Mouse (Mus musculus) MEL (cell line): ENCODE measurements around the gene Cenpb. TPM values are rescaled to one million over a fixed set of nuclear protein-coding genes. Genes with fewer than 3 reads are reported as not detected.

Source experiments
- DNase-seq: peaks from one replicate; pipeline ENCODE4 v3.0.0; 2011; ENCODE audit warnings: low read depth, low spot score
- H3K27ac ChIP-seq: 2 replicates; pipeline ENCODE4 v1.5.1; 2012; ENCODE audit warnings: low read depth, mild to moderate bottlenecking, control low read depth, low read length, moderate library complexity; ENCODE audit not compliant: control insufficient read depth
- H3K27me3 ChIP-seq, 2 experiments: fragments of 150-350 bp in 1 of 2; sonication (generic) in 1 of 2; 2 replicates each; pipeline ENCODE4 v1.6.1; 2012; ENCODE audit warnings: low read length in 2 of 2, mild to moderate bottlenecking in 2 of 2, improper control_type of control experiment in 1 of 2, moderate library complexity in 1 of 2; ENCODE audit not compliant: insufficient read depth in 2 of 2, control insufficient read depth in 1 of 2
- H3K36me3 ChIP-seq, 2 experiments: 2 replicates each; pipeline ENCODE4 v1.6.1; 2012 to 2014; ENCODE audit warnings: low read length in 2 of 2, improper control_type of control experiment in 1 of 2, inconsistent platforms in 1 of 2, mild to moderate bottlenecking in 1 of 2; ENCODE audit not compliant: insufficient read depth in 2 of 2, control insufficient read depth in 1 of 2
- H3K4me1 ChIP-seq, 2 experiments: fragments of 150-350 bp in 1 of 2; sonication (generic) in 1 of 2; 2 replicates each; pipeline ENCODE4 v1.6.1; 2012; ENCODE audit warnings: low read length in 2 of 2, improper control_type of control experiment in 1 of 2, mild to moderate bottlenecking in 1 of 2; ENCODE audit not compliant: insufficient read depth in 2 of 2, control insufficient read depth in 1 of 2
- H3K4me3 ChIP-seq, 2 experiments: fragments of 150-350 bp in 1 of 2; sonication (generic) in 1 of 2; 2 replicates each; pipeline ENCODE4 v1.5.1; 2012; ENCODE audit warnings: low read depth in 2 of 2, low read length in 2 of 2, mild to moderate bottlenecking in 2 of 2, moderate library complexity in 2 of 2, control low read depth in 1 of 2, improper control_type of control experiment in 1 of 2; ENCODE audit not compliant: control insufficient read depth in 1 of 2, insufficient read depth in 1 of 2
- H3K79me2 ChIP-seq: 2 replicates; pipeline ENCODE4 v1.6.1; 2012; ENCODE audit warnings: mild to moderate bottlenecking, low read length, moderate library complexity; ENCODE audit not compliant: control insufficient read depth, poor library complexity, insufficient read depth
- H3K9ac ChIP-seq: 2 replicates; pipeline ENCODE4 v1.6.1; 2012; ENCODE audit warnings: low read depth, mild to moderate bottlenecking, control low read depth, low read length, moderate library complexity; ENCODE audit not compliant: control insufficient read depth, poor library complexity, severe bottlenecking
- H3K9me3 ChIP-seq: fragments of 150-350 bp; sonication (generic); replicated peaks from 2 replicates; pipeline ENCODE4 v1.6.1; 2012; ENCODE audit warnings: mild to moderate bottlenecking, low read length, improper control_type of control experiment, moderate library complexity; ENCODE audit not compliant: insufficient read depth
- BHLHE40 ChIP-seq: IDR thresholded peaks from 2 replicates; pipeline ENCODE4 v1.6.1; 2012; ENCODE audit warnings: low read depth, mild to moderate bottlenecking, inconsistent platforms, low read length, improper control_type of control experiment, borderline replicate concordance
- CHD2 ChIP-seq: IDR thresholded peaks from 2 replicates; pipeline ENCODE4 v1.6.1; 2011; ENCODE audit warnings: low read length, improper control_type of control experiment
- CTCF ChIP-seq, 3 experiments: IDR thresholded peaks in 2 of 3; conservative IDR thresholded peaks in 1 of 3; 2 replicates each; pipeline ENCODE4 v1.5.1; 2011 to 2012; ENCODE audit warnings: low read length in 3 of 3, low read depth in 2 of 3, mild to moderate bottlenecking in 2 of 3, improper control_type of control experiment in 1 of 3, inconsistent platforms in 1 of 3, mixed read lengths in 1 of 3, moderate library complexity in 1 of 3; ENCODE audit not compliant: control insufficient read depth in 1 of 3, insufficient read depth in 1 of 3, poor library complexity in 1 of 3, severe bottlenecking in 1 of 3
- EP300 ChIP-seq, 2 experiments: IDR thresholded peaks; 2 replicates each; pipeline ENCODE4 v1.6.1; 2011; ENCODE audit warnings: improper control_type of control experiment in 2 of 2, low read length in 2 of 2, low read depth in 1 of 2, mild to moderate bottlenecking in 1 of 2
- ETS1 ChIP-seq: IDR thresholded peaks from 2 replicates; pipeline ENCODE4 v1.6.1; 2012; ENCODE audit warnings: low read depth, mild to moderate bottlenecking, inconsistent platforms, low read length, improper control_type of control experiment, moderate library complexity
- GATA1 ChIP-seq: IDR thresholded peaks from 2 replicates; pipeline ENCODE4 v1.6.1; 2011; ENCODE audit warnings: low read depth, low read length, improper control_type of control experiment
- KAT2A ChIP-seq: conservative IDR thresholded peaks from 2 replicates; pipeline ENCODE4 v1.6.1; 2012; ENCODE audit warnings: low read depth, low read length, improper control_type of control experiment, inconsistent platforms
- MAX ChIP-seq: IDR thresholded peaks from 2 replicates; pipeline ENCODE4 v1.6.1; 2011; ENCODE audit warnings: low read length, improper control_type of control experiment
- MAZ ChIP-seq: IDR thresholded peaks from 2 replicates; pipeline ENCODE4 v1.6.1; 2012; ENCODE audit warnings: low read depth, mild to moderate bottlenecking, inconsistent platforms, low read length, improper control_type of control experiment
- MXI1 ChIP-seq: IDR thresholded peaks from 2 replicates; pipeline ENCODE4 v1.6.1; 2011; ENCODE audit warnings: mild to moderate bottlenecking, low read depth, low read length, improper control_type of control experiment
- MYC ChIP-seq: IDR thresholded peaks from 2 replicates; pipeline ENCODE4 v1.6.1; 2011; ENCODE audit warnings: low read depth, mild to moderate bottlenecking, low read length, improper control_type of control experiment, moderate library complexity
- NELFE ChIP-seq: IDR thresholded peaks from 2 replicates; pipeline ENCODE4 v1.6.1; 2011; ENCODE audit warnings: low read depth, low read length, improper control_type of control experiment
- NRF1 ChIP-seq: IDR thresholded peaks from 2 replicates; pipeline ENCODE4 v1.6.1; 2014; ENCODE audit warnings: low read depth, mild to moderate bottlenecking, inconsistent platforms, low read length, improper control_type of control experiment, moderate library complexity; ENCODE audit not compliant: poor library complexity, insufficient read depth, severe bottlenecking
- POLR2A ChIP-seq, 2 experiments: IDR thresholded peaks; 2 replicates each; pipeline ENCODE4 v1.6.1; 2011 to 2012; ENCODE audit warnings: low read length in 2 of 2, mild to moderate bottlenecking in 2 of 2, control low read depth in 1 of 2, improper control_type of control experiment in 1 of 2, low read depth in 1 of 2, moderate library complexity in 1 of 2; ENCODE audit not compliant: control insufficient read depth in 1 of 2, insufficient read depth in 1 of 2, poor library complexity in 1 of 2
- RCOR1 ChIP-seq: IDR thresholded peaks from 2 replicates; pipeline ENCODE4 v1.6.1; 2012; ENCODE audit warnings: low read depth, mild to moderate bottlenecking, inconsistent platforms, low read length, improper control_type of control experiment
- SIN3A ChIP-seq: IDR thresholded peaks from 2 replicates; pipeline ENCODE4 v1.6.1; 2012; ENCODE audit warnings: low read length, improper control_type of control experiment, inconsistent platforms
- TAL1 ChIP-seq: IDR thresholded peaks from 2 replicates; pipeline ENCODE4 v1.6.1; 2012; ENCODE audit warnings: mild to moderate bottlenecking, inconsistent platforms, low read length, moderate library complexity, mixed read lengths
- TCF12 ChIP-seq: IDR thresholded peaks from 2 replicates; pipeline ENCODE4 v1.6.1; 2014; ENCODE audit warnings: low read depth, mild to moderate bottlenecking, inconsistent platforms, low read length, improper control_type of control experiment, moderate library complexity
- UBTF ChIP-seq: IDR thresholded peaks from 2 replicates; pipeline ENCODE4 v1.6.1; 2012; ENCODE audit warnings: low read depth, mild to moderate bottlenecking, inconsistent platforms, low read length, improper control_type of control experiment, moderate library complexity, borderline replicate concordance; ENCODE audit not compliant: insufficient read depth
- USF1 ChIP-seq: IDR thresholded peaks from 2 replicates; pipeline ENCODE4 v1.6.1; 2014; ENCODE audit warnings: low read depth, mild to moderate bottlenecking, inconsistent platforms, low read length, improper control_type of control experiment, moderate library complexity
- polyA plus RNA-seq, 2 experiments: library from polyadenylated mRNA; stranded (reverse) in 1 of 2; unstranded in 1 of 2; fragments of >175 nt in 1 of 2; fragments of >200 nt in 1 of 2; gene quantifications; 2 replicates each; pipeline versions ENCODE4 v1.2.1 to v1.2.4; 2012; ENCODE audit warnings: low replicate concordance in 2 of 2, low read depth in 1 of 2; ENCODE audit not compliant: insufficient read length in 2 of 2, insufficient read depth in 1 of 2, missing spikeins in 1 of 2
- total RNA-seq: library from RNA; depleted of rRNA; stranded (reverse); fragments of 300-350 nt; gene quantifications from 2 replicates; pipeline ENCODE4 v1.2.3, GENCODE M21; 2012

Gene Cenpb
- total and polyA plus RNA-seq, 3 experiments: 24.3 to 34.9 TPM; not detected in 1

DNA sequence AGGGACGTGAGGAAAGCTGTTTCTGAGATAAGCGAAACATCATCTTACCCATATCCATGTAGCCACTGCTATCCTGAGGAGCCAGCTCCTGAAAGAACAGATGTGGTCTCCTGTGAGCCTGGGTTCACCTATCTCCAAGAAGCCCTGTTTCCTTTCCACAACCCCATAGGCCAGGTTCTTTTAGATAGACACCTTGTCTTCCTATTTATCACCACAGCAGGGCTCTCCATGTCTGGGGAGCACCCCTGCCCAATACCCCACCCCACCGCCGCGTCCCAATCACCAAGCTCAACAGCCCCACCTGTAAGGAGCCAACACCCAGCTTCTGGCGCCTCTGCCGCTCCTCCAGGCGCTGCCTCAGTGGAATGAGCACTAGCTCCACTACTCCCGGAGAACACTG is 7.5 kb downstream of the Cenpb start:
- H3K4me1 ChIP-seq: peaks cover 3 to 32% of the 10 kb centered on the region in 2 experiments; a peak in 3 of 4 replicates
- no peak overlapping the region for H3K9ac ChIP-seq
- H3K27me3 ChIP-seq: no peaks in the 10 kb centered on the region
- no peak overlapping the region for H3K27ac ChIP-seq
- no peak for TF ChIP-seq POLR2A (IDR thresholded peaks at IDR 0.05; ENCODE audit: control insufficient read depth in 1 of 2, insufficient read depth in 1 of 2, low read depth in 1 of 2, low read length in 2 of 2, poor library complexity in 1 of 2)
- TF ChIP-seq CHD2: no peak
- peak; percentile 74 for TF ChIP-seq TAL1
- 0 out of 2 replicates have a peak, but pooled peaks have one; percentile 11 for TF ChIP-seq SIN3A
- TF ChIP-seq EP300 (IDR thresholded peaks at IDR 0.05; ENCODE audit: low read depth in 1 of 2, low read length in 2 of 2): peak; percentile 29 to 75; a peak in 2 of 4 replicates
- TF ChIP-seq ETS1: 0 out of 2 replicates have a peak, but pooled peaks have one; percentile 36
- peak; percentile 34; the same call in 1 of the 2 replicates for TF ChIP-seq BHLHE40
- no peak for TF ChIP-seq KAT2A
- no peak; the same call in 1 of the 2 replicates for TF ChIP-seq RCOR1
- TF ChIP-seq TCF12: peak; percentile 86
- TF ChIP-seq MYC: no peak
- peak; percentile 53; the same call in 1 of the 2 replicates for TF ChIP-seq GATA1
- TF ChIP-seq NELFE: no peak
- H3K9me3 ChIP-seq: no peaks in the 10 kb centered on the region
- peak; percentile 48 for DNase-seq
- no peaks in the 10 kb centered on the region; the same call in 1 of the 2 replicates for H3K79me2 ChIP-seq
- peaks cover 0 to 11% of the 10 kb centered on the region in 2 experiments; a peak in 2 of 4 replicates for H3K36me3 ChIP-seq
- peak overlapping the region; percentile 51 to 67 for H3K4me3 ChIP-seq

DNA sequence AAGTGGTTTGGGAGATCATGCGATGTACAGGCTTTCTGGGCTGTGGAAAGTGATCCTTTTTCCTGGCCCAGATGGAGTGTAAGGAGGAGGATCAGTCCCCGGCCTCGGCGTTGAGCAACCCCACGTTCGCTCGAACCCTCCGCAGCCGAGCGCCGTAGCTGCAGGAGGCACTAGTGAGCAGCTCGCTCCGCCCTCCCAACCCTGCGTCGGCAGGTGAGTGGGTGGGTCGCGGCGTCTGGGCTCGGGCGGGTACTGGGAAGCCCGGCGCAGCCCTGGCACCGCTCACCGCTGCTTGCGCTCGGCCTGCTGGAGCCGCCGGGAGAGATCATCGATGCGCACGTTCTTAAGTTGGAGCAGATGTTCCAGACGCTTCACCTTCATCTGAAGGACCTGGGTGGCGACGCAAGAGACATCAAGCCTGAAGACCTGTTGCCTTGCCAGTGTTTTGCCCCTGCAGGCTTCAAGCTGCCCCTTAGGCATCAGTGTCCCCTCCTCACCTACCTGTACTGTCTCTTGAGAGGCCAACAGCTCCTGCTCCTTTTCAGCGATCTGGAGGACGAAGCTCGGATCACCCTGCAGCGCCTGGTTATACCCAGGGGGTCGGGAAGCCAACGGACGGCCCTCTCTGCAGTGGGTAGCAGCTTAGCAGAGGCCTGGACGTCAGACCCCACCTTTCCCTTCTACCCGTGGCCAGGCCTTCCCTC is 8.3 kb downstream of the Cenpb start:
- Histone ChIP-seq H3K36me3 (peaks cover 0 to 5% of the 10 kb centered on the region in 2 experiments; a peak in 1 of 4 replicates), H3K9ac (peak overlapping the region; percentile 54), H3K27ac (no peak overlapping the region), H3K4me3 (peak overlapping the region; percentile 51 to 67), H3K9me3 (no peaks in the 10 kb centered on the region), H3K4me1 (peaks cover 3 to 24% of the 10 kb centered on the region in 2 experiments; a peak in 3 of 4 replicates), H3K27me3 (no peaks in the 10 kb centered on the region), H3K79me2 (no peaks in the 10 kb centered on the region)
- DNase-seq: peak; percentile 79
- TF ChIP-seq MAZ (peak; percentile 33; the same call in 1 of the 2 replicates), MXI1 (peak; percentile 68; the same call in 1 of the 2 replicates), USF1 (peak; percentile 80), BHLHE40 (peak; percentile 100), POLR2A (IDR thresholded peaks at IDR 0.05; ENCODE audit: control insufficient read depth in 1 of 2, insufficient read depth in 1 of 2, low read depth in 1 of 2, low read length in 2 of 2, poor library complexity in 1 of 2) (peak in 1 of 2 experiments; percentile 41; a peak in 1 of 4 replicates), RCOR1 (no peak), SIN3A (peak; percentile 51; the same call in 1 of the 2 replicates), UBTF (no peak), EP300 (IDR thresholded peaks at IDR 0.05; ENCODE audit: low read depth in 1 of 2, low read length in 2 of 2) (no peak), NRF1 (peak; percentile 34; the same call in 1 of the 2 replicates), CTCF (IDR thresholded peaks at IDR 0.05 in 2 of 3, conservative IDR thresholded peaks at IDR 0.05 in 1 of 3; ENCODE audit: control insufficient read depth in 1 of 3, insufficient read depth in 1 of 3, low read depth in 2 of 3, low read length in 3 of 3, poor library complexity in 1 of 3, severe bottlenecking in 1 of 3) (peak in 2 of 3 experiments; percentile 39 to 49; a peak in 4 of 6 replicates), MAX (peak; percentile 61; the same call in 1 of the 2 replicates)
